Mouse (Mus musculus) erythroblast, embryonic 14.5 days (primary cell): Measurements from ENCODE around the gene Rundc3a.

Experiments used
- GATA1 ChIP-seq: IDR thresholded peaks from 2 replicates; pipeline ENCODE4 v1.6.1; 2012; ENCODE audit warnings: low read length, inconsistent platforms, mixed read lengths
- TAL1 ChIP-seq: IDR thresholded peaks from 3 replicates; pipeline ENCODE4 v1.6.1; 2012; ENCODE audit warnings: low read length, inconsistent platforms, mixed read lengths

GRCm38 (mm10) chr11:102431728-102432114, 38.5 kb downstream of the Rundc3a start:
- TF ChIP-seq TAL1 (no peak), GATA1 (no peak)
